Mouse (Mus musculus) stomach, postnatal 0 days (tissue): ENCODE data around the gene Igf2bp2.

ENCODE experiments used
- CTCF ChIP-seq: IDR thresholded peaks from 2 replicates; pipeline ENCODE4 v1.5.1; 2016; ENCODE audit warnings: antibody characterized with exemption, low read depth, mild to moderate bottlenecking, moderate library complexity
- EP300 ChIP-seq: optimal IDR thresholded peaks from 2 replicates; pipeline ENCODE3; 2016; ENCODE audit warnings: antibody characterized with exemption

- TF ChIP-seq CTCF (no peak), EP300 (no peak)
Observed at GRCm38 (mm10) chr16:22124325-22124918, 38.7 kb downstream of the Igf2bp2 start.
